Comparison of ENCODE assay signal across 30 mouse cellular contexts in genomic region chr5:34772696-34773245, GRCm38 (mm10). TPM values are rescaled to one million over a fixed set of nuclear protein-coding genes. Genes with fewer than 3 reads are reported as not detected.
A peak's percentile ranks its signal among the peaks of the same experiment; 100 is the strongest.
DNase-seq lines count a peak whose midpoint lies in the region; ATAC-seq lines count a peak whose summit lies in the region.
"Had no signal": no experiment of that assay in that cellular context is flagged by ENCODE, and none has a peak within 500 bp of the region (broad histone marks: within the 10 kb centered on the region; RNA-seq: fewer than 3 reads in every experiment).

No protein-coding gene starts in this region.

- H3K27ac ChIP-seq in midbrain, embryonic 10.5 days (replicated peaks) = no peak overlapping the region
- H3K27ac ChIP-seq: embryonic facial prominence, embryonic 12.5 days; forebrain, embryonic 10.5 days; forebrain, embryonic 15.5 days; gastrocnemius, adult 2 months; heart, adult 2 months; heart, embryonic 13.5 days; hindbrain, embryonic 14.5 days; layer of hippocampus, adult 2 months; limb, embryonic 13.5 days; neural tube, embryonic 12.5 days had no signal

- peak; percentile 52 for DNase-seq in 416B (ENCODE audit: low read depth)
- DNase-seq in MN1 (ENCODE audit: low spot score) = peak; percentile 50
- DNase-seq in adrenal gland, postnatal 14 days = peak; percentile 13
- DNase-seq in frontal cortex, postnatal 14 days (ENCODE audit: low spot score in 2 of 2) = no peak
- DNase-seq in midbrain, embryonic 10.5 days (ENCODE audit: low spot score) = no peak
- no peak for DNase-seq in kidney, postnatal 14 days
- DNase-seq: cerebellum, adult 9-11 months; embryo, embryonic 11 days; gastrocnemius, adult 2 months; gastrocnemius, postnatal 36 days; heart, adult 2 months; heart, postnatal 10 days; kidney, postnatal 36 days; liver, postnatal 0 days; lung, postnatal 4 days; right cerebral cortex, adult 18-20 months; right cerebral cortex, postnatal 4 days; thymus, postnatal 14 days had no signal

- H3K36me3 ChIP-seq in midbrain, embryonic 10.5 days = peaks cover 13% of the 10 kb centered on the region
- H3K36me3 ChIP-seq: embryonic facial prominence, embryonic 12.5 days; forebrain, embryonic 15.5 days; heart, embryonic 13.5 days; limb, embryonic 13.5 days; neural tube, embryonic 12.5 days had no signal

- 0 out of 2 replicates have a peak, but pooled peaks have one; percentile 46 for ATAC-seq in erythroid progenitor cell, adult 5-6 weeks (replicated peaks; ENCODE audit: low FRiP score, poor library complexity, severe bottlenecking)
- ATAC-seq in granulocyte monocyte progenitor cell, adult 5-6 weeks (replicated peaks; ENCODE audit: poor library complexity, severe bottlenecking) = no peak
- ATAC-seq: forebrain, embryonic 15.5 days; intestine, postnatal 0 days; liver, postnatal 0 days; midbrain, embryonic 16.5 days had no signal

- no peak overlapping the region for H3K4me3 ChIP-seq in midbrain, embryonic 10.5 days
- H3K4me3 ChIP-seq: embryonic facial prominence, embryonic 12.5 days; forebrain, embryonic 10.5 days; forebrain, embryonic 15.5 days; gastrocnemius, adult 2 months; heart, adult 2 months; heart, embryonic 13.5 days; layer of hippocampus, adult 2 months; limb, embryonic 13.5 days; neural tube, embryonic 12.5 days had no signal

- H3K9me3 ChIP-seq in midbrain, embryonic 10.5 days (replicated peaks) = no peaks in the 10 kb centered on the region; the same call in 1 of the 2 replicates
- H3K9me3 ChIP-seq: embryonic facial prominence, embryonic 12.5 days; forebrain, embryonic 15.5 days; heart, embryonic 13.5 days; limb, embryonic 13.5 days; neural tube, embryonic 12.5 days had no signal

- H3K27me3 ChIP-seq in midbrain, embryonic 10.5 days (ENCODE audit: low read depth, poor library complexity, severe bottlenecking) = no peaks in the 10 kb centered on the region
- H3K27me3 ChIP-seq: embryonic facial prominence, embryonic 12.5 days; forebrain, embryonic 15.5 days; heart, embryonic 13.5 days; limb, embryonic 13.5 days; neural tube, embryonic 12.5 days had no signal

- WGBS in midbrain, embryonic 10.5 days = 91% methylated on average over 4 of the region's 4 CpGs

- no peaks in the 10 kb centered on the region for H3K4me1 ChIP-seq in midbrain, embryonic 10.5 days
- H3K4me1 ChIP-seq: embryonic facial prominence, embryonic 12.5 days; forebrain, embryonic 10.5 days; forebrain, embryonic 15.5 days; neural tube, embryonic 12.5 days had no signal

RNA-seq across cellular contexts. Expression of gene Htt, which starts 11.2 kb away (rescaled TPM):
- total RNA-seq in adrenal gland, postnatal 14 days (2021) = 24.6 and 25.8 TPM in 2 replicates
- total RNA-seq in erythroid progenitor cell, adult 5-6 weeks (2015; ENCODE audit: low replicate concordance) = 31.7 and 38.6 TPM in 2 replicates
- 31.8 and 47.7 TPM in 2 replicates for total RNA-seq in erythroid progenitor cell, adult 5-6 weeks (2017; ENCODE audit: low replicate concordance)
- 32.6 and 36.2 TPM in 2 replicates for total RNA-seq in granulocyte monocyte progenitor cell, adult 5-6 weeks (2014; fragmentation: Nextera tagmentation)
- total RNA-seq in granulocyte monocyte progenitor cell, adult 5-6 weeks (2017) = 18.3 and 25.1 TPM in 2 replicates
- polyA plus RNA-seq in midbrain, embryonic 10.5 days (2016; fragmentation: Nextera tagmentation; extraction: Ambion mirVana) = 13.2 and 17.1 TPM in 2 replicates

Comparison
In these comparisons a context has a peak if more than half of its experiments do, and no peak if none do; other contexts are left out.
1. DNase-seq: peak in 416B (single experiment), MN1 (single experiment) and adrenal gland, postnatal 14 days (single experiment); none in frontal cortex, postnatal 14 days (0 of 2), midbrain, embryonic 10.5 days (single experiment) and kidney, postnatal 14 days (single experiment).